Mouse (Mus musculus) myocyte (in vitro differentiated cells): ENCODE results near the gene Olfr314.

Experiments
- CEBPB ChIP-seq: IDR thresholded peaks from 2 replicates; pipeline ENCODE4 v1.6.1; 2011; ENCODE audit warnings: mild to moderate bottlenecking, moderate library complexity; ENCODE audit not compliant: poor library complexity, insufficient read depth, severe bottlenecking
- E2F4 ChIP-seq: IDR thresholded peaks from one replicate; pipeline ENCODE4 v1.6.1; 2011; ENCODE audit warnings: mild to moderate bottlenecking, control low read depth, moderate library complexity; ENCODE audit not compliant: insufficient read depth
- MAX ChIP-seq: IDR thresholded peaks from one replicate; pipeline ENCODE4 v1.6.1; 2011; ENCODE audit warnings: low read depth, mild to moderate bottlenecking, control low read depth
- MYOD1 ChIP-seq, 3 experiments: IDR thresholded peaks; one replicate each; pipeline ENCODE4 v1.6.1; 2011; ENCODE audit warnings: control low read depth in 2 of 3, low read depth in 2 of 3, mild to moderate bottlenecking in 2 of 3, moderate library complexity in 1 of 3; ENCODE audit not compliant: insufficient read length in 2 of 3, control insufficient read depth in 1 of 3
- MYOG ChIP-seq, 3 experiments: IDR thresholded peaks; one replicate each; pipeline ENCODE4 v1.6.1; 2011; ENCODE audit warnings: control low read depth in 2 of 3, low read depth in 2 of 3, mild to moderate bottlenecking in 2 of 3; ENCODE audit not compliant: insufficient read length in 2 of 3, control insufficient read depth in 1 of 3, insufficient read depth in 1 of 3
- POLR2A ChIP-seq: IDR thresholded peaks from one replicate; pipeline ENCODE4 v1.6.1; 2011; ENCODE audit warnings: low read depth, mild to moderate bottlenecking, control low read depth, moderate library complexity; ENCODE audit not compliant: insufficient read length
- POLR2AphosphoS2 ChIP-seq: IDR thresholded peaks from one replicate; pipeline ENCODE4 v1.6.1; 2011; ENCODE audit warnings: low read depth, control low read depth; ENCODE audit not compliant: insufficient read length
- TCF12 ChIP-seq: IDR thresholded peaks from one replicate; pipeline ENCODE4 v1.6.1; 2011; ENCODE audit warnings: mild to moderate bottlenecking, control low read depth; ENCODE audit not compliant: poor library complexity, insufficient read depth, severe bottlenecking
- TCF3 ChIP-seq: IDR thresholded peaks from one replicate; pipeline ENCODE4 v1.6.1; 2011; ENCODE audit warnings: low read depth, control low read depth; ENCODE audit not compliant: insufficient read length
- USF1 ChIP-seq: IDR thresholded peaks from one replicate; pipeline ENCODE4 v1.6.1; 2011; ENCODE audit warnings: low read depth, mild to moderate bottlenecking, control low read depth, moderate library complexity

DNA sequence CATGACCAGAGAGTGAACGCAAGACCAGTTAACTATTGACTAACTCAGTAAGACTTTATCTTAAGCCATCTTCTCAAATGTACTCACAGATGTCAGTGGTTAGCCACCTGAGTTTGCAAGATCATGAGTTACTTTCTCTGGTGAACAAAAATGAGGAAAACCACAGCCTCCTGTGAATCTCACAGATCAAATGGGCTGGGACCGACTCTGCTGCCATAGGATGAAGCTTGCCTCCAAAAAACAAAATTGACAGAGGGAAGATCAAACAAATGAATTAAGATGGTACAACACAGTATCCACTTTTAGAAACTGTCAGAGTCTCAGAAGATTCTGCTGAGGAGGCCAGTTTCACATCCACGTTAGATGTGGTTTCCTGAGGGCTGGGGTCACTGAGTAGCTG lies 47.0 kb downstream of the Olfr314 start:
- no peak for TF ChIP-seq USF1
- no peak for TF ChIP-seq POLR2A
- TF ChIP-seq TCF12: no peak
- TF ChIP-seq E2F4: no peak
- TF ChIP-seq MAX: no peak
- no peak for TF ChIP-seq TCF3
- TF ChIP-seq POLR2AphosphoS2: no peak
- TF ChIP-seq MYOD1 (IDR thresholded peaks at IDR 0.05; ENCODE audit: control insufficient read depth in 1 of 3, insufficient read length in 2 of 3, low read depth in 2 of 3): no peak
- no peak for TF ChIP-seq CEBPB
- no peak for TF ChIP-seq MYOG (IDR thresholded peaks at IDR 0.05; ENCODE audit: control insufficient read depth in 1 of 3, insufficient read depth in 1 of 3, insufficient read length in 2 of 3, low read depth in 2 of 3)
